Mouse (Mus musculus) layer of hippocampus, postnatal 25 days (tissue): ENCODE measurements at regions not wholly inside any gene's neighbourhood (a gene's known extent, or its start where the extent isn't known, plus 50 kb on each side); places are given as distances from the start of the nearest gene placed in this dataset.
A peak's percentile ranks its signal among the peaks of the same experiment; 100 is the strongest.
"Not testable (repeated sequence)": the region's sequence is repeated elsewhere in the genome, so short reads cannot be mapped to it uniquely, and the experiment has no call there.

ENCODE experiments used
- DNase-seq, 2 experiments: peaks; one replicate each; pipeline ENCODE4 v3.0.0; 2022; ENCODE audit warnings: mixed read lengths in 2 of 2, low spot score in 1 of 2; ENCODE audit errors: extremely low spot score in 1 of 2

- no peak for DNase-seq
Measured at GRCm38 (mm10) chr2:114454901-114455300, 199.9 kb downstream of the Dph6 start.

DNA sequence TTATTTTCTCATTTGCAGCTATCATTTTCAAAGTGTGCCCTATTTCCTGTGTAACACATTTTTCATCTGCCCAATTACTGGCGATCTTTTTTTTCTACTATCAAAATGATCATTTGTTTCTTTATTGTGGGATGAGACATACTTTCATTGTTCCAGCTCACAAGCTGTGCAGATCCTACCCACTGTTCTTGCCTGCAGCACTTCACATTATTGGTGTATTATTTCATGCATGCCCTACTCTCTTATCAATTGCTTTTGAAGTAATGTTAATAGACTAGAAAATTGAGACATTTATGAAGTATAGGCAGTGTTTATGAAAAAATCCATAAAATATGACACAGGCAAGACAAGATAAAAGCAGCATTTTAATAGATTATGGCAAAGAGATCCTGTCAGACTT lies 204.6 kb downstream of the Dph6 start:
- DNase-seq = no peak

- DNase-seq = no peak
Measured at GRCm38 (mm10) chr2:114443801-114444200, 211.0 kb downstream of the Dph6 start.

DNA sequence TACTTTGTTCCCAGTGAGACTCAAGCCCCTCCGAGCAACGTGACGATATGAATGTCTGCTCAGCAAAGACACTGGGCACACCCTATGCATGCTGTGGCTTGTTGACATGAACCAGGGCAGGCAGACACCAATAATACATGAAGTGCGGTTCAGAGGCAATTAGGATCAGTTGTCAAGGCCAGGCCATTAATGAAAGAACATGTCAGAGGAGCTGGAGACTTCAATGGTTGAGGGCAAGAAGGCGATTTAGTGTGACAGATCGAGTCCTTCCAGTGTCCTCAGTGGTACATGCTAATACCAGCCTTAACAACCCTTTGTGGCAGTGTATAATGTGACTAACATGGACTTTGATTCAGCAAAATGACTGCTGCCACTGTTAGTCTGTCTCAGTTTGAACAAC lies 213.8 kb downstream of the Dph6 start:
- no peak for DNase-seq

DNA sequence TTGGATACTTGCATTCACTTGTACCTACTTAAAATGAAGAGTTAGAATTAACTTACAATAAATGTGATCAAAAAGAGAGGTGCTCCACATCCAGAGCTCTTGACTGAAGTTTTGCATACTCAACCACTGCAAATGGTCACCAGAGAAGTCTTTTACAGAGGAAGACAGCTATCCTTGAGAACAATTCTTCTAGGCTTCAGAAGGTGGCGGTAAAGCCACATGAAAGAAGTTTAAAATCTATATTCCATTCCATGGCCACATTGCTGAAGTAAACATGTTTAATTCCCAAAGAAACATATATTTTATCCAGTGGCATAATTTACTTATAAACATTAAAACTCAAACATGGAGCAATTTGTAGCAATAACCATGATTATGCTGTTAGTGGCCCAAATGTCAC lies 215.1 kb downstream of the Dph6 start:
- DNase-seq = peak in 1 of 2 experiments; percentile 4

- DNase-seq = no peak
Measured at GRCm38 (mm10) chr2:114438048-114438447, 216.7 kb downstream of the Dph6 start.

- DNase-seq = peak in 1 of 2 experiments; percentile 12
Measured at GRCm38 (mm10) chr2:114427426-114428157, 226.3 kb upstream of the Zfp770 start.

- DNase-seq = no peak
Measured at GRCm38 (mm10) chr2:114419346-114419745, 218.1 kb upstream of the Zfp770 start.

DNA sequence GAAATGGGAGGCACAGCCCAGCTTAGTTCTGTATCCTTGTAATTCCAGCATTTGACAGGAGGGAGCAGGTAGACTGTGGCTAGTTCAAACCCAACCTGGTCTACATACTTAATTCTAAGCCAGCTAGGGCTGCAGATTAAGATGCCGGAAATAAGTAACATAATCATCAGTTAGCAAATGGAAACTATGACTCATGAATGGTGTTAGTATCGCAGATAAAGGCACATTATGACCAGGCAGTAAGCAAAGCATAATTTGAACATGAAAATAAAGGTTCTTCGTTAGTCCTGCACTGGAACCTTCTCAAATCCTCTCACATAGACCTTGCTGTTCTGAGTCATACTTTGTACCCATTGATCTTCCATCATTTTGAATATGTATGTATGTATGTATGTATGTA lies 211.7 kb upstream of the Zfp770 start:
- no peak for DNase-seq

GRCm38 (mm10) chr2:114411940-114412715 lies 210.9 kb upstream of the Zfp770 start:
- no peak for DNase-seq

DNA sequence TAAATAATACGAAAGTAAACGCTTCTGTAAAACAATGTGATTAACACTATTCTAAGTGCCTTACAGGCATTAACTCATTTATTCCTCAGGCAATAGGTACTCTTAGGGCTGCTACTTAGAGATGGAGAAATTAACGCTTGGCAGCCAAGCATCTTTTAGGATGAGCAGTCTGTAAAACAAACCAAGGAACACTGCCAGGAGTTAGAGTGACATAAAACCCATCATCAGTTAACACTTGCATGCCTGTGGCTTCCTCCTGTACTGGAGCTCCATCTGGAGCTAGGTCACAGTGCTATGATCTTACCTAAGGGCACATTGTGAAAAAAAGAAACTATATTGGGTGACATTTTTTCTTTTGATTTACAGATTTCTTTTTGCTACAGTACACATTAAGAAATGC lies 209.4 kb upstream of the Zfp770 start:
- DNase-seq = no peak

GRCm38 (mm10) chr2:114409542-114409941 lies 208.3 kb upstream of the Zfp770 start:
- no peak for DNase-seq

DNA sequence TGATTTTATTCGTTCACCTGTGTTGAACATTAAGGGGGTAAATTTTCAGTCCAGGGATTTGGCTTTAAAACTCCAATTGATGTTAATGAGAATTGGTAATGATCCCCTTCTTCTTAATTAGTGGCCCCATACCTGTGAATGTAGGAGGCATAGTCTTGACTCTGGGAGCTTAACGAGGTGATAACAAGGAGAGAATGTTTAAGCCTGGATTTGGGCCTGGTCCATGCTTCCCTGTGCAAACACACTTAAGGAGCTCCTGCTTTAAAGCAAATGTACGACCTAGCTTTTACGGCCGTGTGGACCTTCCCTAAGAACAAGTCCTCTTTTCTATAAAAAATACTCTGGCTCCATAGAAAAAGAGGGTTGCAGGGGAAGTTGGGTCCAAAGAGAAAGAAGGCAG lies 206.1 kb upstream of the Zfp770 start:
- no peak for DNase-seq

DNA sequence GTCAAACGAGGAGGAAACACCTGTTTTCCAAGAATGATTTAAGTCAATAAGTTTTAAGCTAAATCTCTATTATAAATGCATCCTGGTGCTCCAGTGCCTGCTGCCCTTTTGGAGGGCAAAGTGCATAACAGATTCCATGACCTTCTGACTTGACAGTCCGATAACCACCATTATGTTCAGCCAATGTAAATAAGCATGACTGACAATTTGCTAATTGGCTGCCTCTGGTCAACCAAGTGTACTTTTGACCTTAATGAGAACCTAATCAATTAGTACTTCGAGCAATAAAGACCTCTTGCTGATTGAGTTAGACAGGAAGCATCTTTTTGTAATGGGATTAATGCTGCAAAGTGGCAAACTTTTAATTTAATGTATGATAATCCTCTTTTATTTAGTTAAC lies 183.3 kb upstream of the Zfp770 start:
- DNase-seq = no peak

DNA sequence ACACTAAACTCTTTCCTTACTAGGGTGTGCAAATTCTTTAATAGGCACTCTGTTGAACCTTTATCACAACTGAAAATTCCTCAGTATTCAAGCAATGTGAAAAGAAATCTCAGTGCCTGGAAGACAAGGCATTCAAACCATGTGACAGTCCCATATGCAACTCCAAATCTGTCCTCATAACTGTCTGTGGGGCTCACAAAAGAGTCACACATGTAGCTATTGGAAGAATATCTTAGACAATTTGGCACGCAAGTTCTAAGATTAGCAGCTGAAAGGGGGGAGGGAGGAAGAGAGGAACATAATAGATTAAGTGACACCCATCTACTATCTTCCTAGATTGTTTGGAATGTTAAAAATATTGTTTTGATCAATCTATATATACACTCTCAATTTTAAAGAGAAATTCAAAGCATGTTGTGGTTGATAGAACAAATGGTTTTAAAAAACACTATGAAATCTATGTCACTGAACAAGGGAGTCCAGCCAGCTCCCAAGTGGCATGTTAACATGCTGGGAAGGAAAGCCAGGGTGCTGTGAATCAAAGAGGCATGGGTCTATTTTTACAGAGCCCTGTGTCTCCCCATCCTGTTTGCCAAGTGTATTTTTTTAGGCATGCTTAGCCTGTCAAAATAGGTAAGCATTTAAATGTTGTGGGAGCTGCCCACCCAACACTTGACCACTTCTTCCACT lies 177.7 kb upstream of the Zfp770 start:
- no peak for DNase-seq

DNA sequence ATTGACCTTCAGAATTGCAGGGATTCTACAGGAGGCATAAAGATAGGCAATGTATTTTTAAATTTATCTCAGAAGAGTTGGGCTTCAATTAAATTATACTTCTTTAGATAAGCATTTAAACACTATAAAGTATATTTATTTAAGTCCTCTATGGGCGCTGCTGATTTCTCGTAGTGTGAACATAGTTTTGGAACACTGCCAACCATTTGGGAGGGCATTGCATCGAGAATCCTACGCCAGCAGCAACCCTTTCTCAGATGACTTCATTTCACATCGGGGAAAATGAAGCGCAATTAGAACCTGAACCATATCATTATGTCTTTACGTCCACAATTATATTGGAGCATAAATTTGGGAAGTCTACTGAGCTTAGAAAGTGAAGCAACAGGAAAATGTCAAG lies 172.2 kb upstream of the Zfp770 start:
- DNase-seq = no peak

DNA sequence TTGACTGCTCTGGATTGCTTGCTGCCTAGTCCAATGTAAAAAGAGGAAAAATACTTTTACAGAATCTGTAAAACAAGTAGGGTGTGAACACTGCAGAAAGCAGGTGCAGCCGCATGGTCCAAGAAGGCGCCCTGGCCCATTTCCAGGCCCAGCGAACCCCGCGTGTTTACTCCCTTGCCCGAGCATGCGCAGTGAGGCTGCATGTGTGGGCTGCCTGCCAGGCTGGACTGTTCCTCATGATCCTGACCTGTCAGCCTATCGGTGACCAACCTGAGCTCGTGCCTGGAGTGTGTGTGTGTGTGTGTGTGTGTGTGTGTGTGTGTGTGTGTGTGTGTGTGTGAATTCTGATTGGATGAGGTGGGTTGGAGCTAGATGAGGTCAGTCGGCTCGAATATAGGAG lies 152.6 kb upstream of the Zfp770 start:
- DNase-seq = not testable (repeated sequence)

GRCm38 (mm10) chr2:114340578-114341293 lies 139.5 kb upstream of the Zfp770 start:
- DNase-seq = no peak

GRCm38 (mm10) chr2:114301746-114302145 lies 100.5 kb upstream of the Zfp770 start:
- DNase-seq = no peak

DNA sequence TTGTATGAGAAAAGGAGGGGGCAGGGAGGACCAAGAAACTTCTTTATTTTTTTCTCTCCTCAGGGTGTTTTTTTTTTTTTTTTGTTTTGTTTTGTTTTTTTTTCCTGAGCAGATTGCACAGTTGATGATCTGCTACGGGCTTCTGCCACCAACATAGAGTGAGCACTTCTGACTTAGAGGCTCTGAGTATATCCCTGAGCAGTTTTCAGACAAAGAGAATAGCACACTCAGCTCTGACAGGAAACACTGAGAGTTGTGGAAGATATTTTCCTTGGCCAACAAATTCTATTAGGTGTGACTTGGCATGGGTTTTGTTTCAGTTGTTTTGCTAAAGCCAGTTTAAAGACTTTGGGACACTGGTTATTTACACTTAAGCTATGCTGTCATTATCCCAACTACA lies 93.8 kb upstream of the Zfp770 start:
- DNase-seq = no peak

DNA sequence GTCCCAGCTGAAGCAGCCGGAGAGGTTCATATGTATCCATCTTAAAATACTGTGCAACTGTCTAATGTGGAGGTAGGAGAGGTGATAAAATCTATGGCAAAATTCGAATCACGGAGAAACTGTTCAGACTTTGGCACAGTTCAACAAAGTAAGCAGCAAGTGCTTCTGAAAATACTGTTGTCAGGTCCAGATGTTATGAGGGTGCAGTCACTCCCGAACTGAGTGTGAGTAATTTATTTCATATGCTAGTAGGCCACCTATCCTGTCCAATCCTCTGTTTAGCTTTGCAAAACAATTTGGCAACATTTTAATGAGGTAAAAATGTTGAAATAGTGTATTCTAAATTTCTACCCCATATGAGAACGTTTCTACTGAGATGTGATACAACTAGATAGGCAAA lies 90.1 kb upstream of the Zfp770 start:
- DNase-seq = no peak
